ENCODE assay signal across 8 mouse cellular contexts in genomic region chr16:91463836-91464400, GRCm38 (mm10). TPM values are rescaled to one million over a fixed set of nuclear protein-coding genes. Genes with fewer than 3 reads are reported as not detected.
DNase-seq lines count a peak whose midpoint lies in the region; ATAC-seq and TF ChIP-seq lines count a peak whose summit lies in the region.

No protein-coding gene starts in this region.

- H3K27ac ChIP-seq in spleen, adult 2 months (ENCODE audit: insufficient read depth, low read length) = peak overlapping the region; percentile 87
- H3K27ac ChIP-seq in limb, embryonic 14.5 days (replicated peaks; ENCODE audit: low read depth, low read length) = peak overlapping the region; percentile 48; the same call in 1 of the 2 replicates
- H3K27ac ChIP-seq in stomach, embryonic 15.5 days = peak overlapping the region; percentile 52

- no peak for TF ChIP-seq POLR2A in spleen, adult 2 months (IDR thresholded peaks at IDR 0.05; ENCODE audit: low read depth, low read length)
- TF ChIP-seq POLR2A in limb, embryonic 14.5 days (IDR thresholded peaks at IDR 0.05; ENCODE audit: borderline replicate concordance, extremely low read depth, insufficient read depth, insufficient read length) = no peak

- no peaks in the 10 kb centered on the region for H3K27me3 ChIP-seq in spleen, adult 2 months (ENCODE audit: control insufficient read depth, insufficient read depth, low read length)
- H3K27me3 ChIP-seq in limb, embryonic 14.5 days (ENCODE audit: control insufficient read depth, insufficient read depth, low read length) = no peaks in the 10 kb centered on the region
- H3K27me3 ChIP-seq in stomach, embryonic 15.5 days (replicated peaks) = no peaks in the 10 kb centered on the region

- DNase-seq in cerebellum, adult 9-10 months = peak; percentile 12
- DNase-seq in spleen, adult 2 months (ENCODE audit: low read depth in 1 of 2, low spot score in 2 of 2) = no peak
- no peak for DNase-seq in spleen, postnatal 14 days (ENCODE audit: low spot score in 2 of 2)
- no peak for DNase-seq in limb, embryonic 14.5 days (ENCODE audit: low spot score)
- no peak for DNase-seq in adrenal gland, postnatal 4 days (ENCODE audit: low spot score in 2 of 2)
- DNase-seq in lung, postnatal 36 days = no peak

- 62% methylated on average over 4 of the region's 4 CpGs for WGBS in spleen, adult 2 months
- 88% methylated on average over 4 of the region's 4 CpGs for WGBS in limb, embryonic 14.5 days
- WGBS in stomach, embryonic 15.5 days = 83% methylated on average over 4 of the region's 4 CpGs

- peak overlapping the region; percentile 60; the same call in 1 of the 2 replicates for H3K4me3 ChIP-seq in spleen, adult 2 months (ENCODE audit: extremely low read depth, insufficient read depth, insufficient read length)
- H3K4me3 ChIP-seq in limb, embryonic 14.5 days (replicated peaks; ENCODE audit: low read length) = peak overlapping the region; percentile 49
- peak overlapping the region; percentile 63 for H3K4me3 ChIP-seq in stomach, embryonic 15.5 days (replicated peaks)

- H3K9me3 ChIP-seq in limb, embryonic 14.5 days (ENCODE audit: control insufficient read depth, low read length) = no peaks in the 10 kb centered on the region
- no peaks in the 10 kb centered on the region for H3K9me3 ChIP-seq in stomach, embryonic 15.5 days

- H3K36me3 ChIP-seq in spleen, adult 2 months (ENCODE audit: control insufficient read depth, insufficient read depth, low read length) = no peaks in the 10 kb centered on the region
- H3K36me3 ChIP-seq in limb, embryonic 14.5 days (ENCODE audit: control insufficient read depth, insufficient read depth, low read length) = no peaks in the 10 kb centered on the region
- H3K36me3 ChIP-seq in stomach, embryonic 15.5 days = no peaks in the 10 kb centered on the region

- H3K4me1 ChIP-seq in spleen, adult 2 months (ENCODE audit: control insufficient read depth, insufficient read depth, insufficient read length) = peaks cover 20% of the 10 kb centered on the region; the same call in 1 of the 2 replicates
- peaks cover 12% of the 10 kb centered on the region for H3K4me1 ChIP-seq in limb, embryonic 14.5 days (ENCODE audit: control insufficient read depth, insufficient read depth, low read length)
- H3K4me1 ChIP-seq in stomach, embryonic 15.5 days = 0 out of 2 replicates have a peak, but pooled peaks cover 6% of the 10 kb centered on the region

- no peak for ATAC-seq in cerebellum, adult (ENCODE audit: insufficient number of reproducible peaks, low FRiP score, low TSS enrichment)
- ATAC-seq in limb, embryonic 14.5 days (ENCODE audit: low FRiP score, low read depth) = no peak
- ATAC-seq in stomach, embryonic 15.5 days (ENCODE audit: insufficient read depth, low FRiP score, low read depth) = no peak

- no peak for TF ChIP-seq CTCF in spleen, adult 2 months (IDR thresholded peaks at IDR 0.05; ENCODE audit: extremely low read depth, insufficient read depth, insufficient read length, insufficient replicate concordance)

- no peak overlapping the region for H3K9ac ChIP-seq in limb, embryonic 14.5 days (ENCODE audit: low read depth, low read length, severe bottlenecking)
- no peak overlapping the region for H3K9ac ChIP-seq in stomach, embryonic 15.5 days

- peak overlapping the region; percentile 72 for H3K4me2 ChIP-seq in limb, embryonic 14.5 days (replicated peaks; ENCODE audit: low read depth, low read length, severe bottlenecking)
- peak overlapping the region; percentile 97 for H3K4me2 ChIP-seq in stomach, embryonic 15.5 days

RNA-seq across cellular contexts. Expression of gene Ifnar1, which starts 21.1 kb away (rescaled TPM):
- polyA plus RNA-seq in spleen, adult 2 months (2012; rRNA removed) = 22.3 and 25.4 TPM in 2 replicates
- polyA plus RNA-seq in limb, embryonic 14.5 days (2012; rRNA removed) = 45.3 and 45.7 TPM in 2 replicates
- 53.7 and 64.0 TPM in 2 replicates for polyA plus RNA-seq in limb, embryonic 14.5 days (2014; fragmentation: Nextera tagmentation; extraction: Ambion mirVana)
- polyA plus RNA-seq in stomach, embryonic 15.5 days (2015; fragmentation: Nextera tagmentation; extraction: Ambion mirVana) = 48.8 and 49.4 TPM in 2 replicates
- 10 to 100 TPM; 87.7 to 92.9 TPM for total RNA-seq in adrenal gland, postnatal 4 days (2021)

RNA-seq across cellular contexts. Expression of gene Il10rb, which starts 58.0 kb away (rescaled TPM):
- polyA plus RNA-seq in spleen, adult 2 months (2012; rRNA removed) = 40.0 and 43.8 TPM in 2 replicates
- 15.6 and 16.5 TPM in 2 replicates for polyA plus RNA-seq in limb, embryonic 14.5 days (2012; rRNA removed)
- 23.5 and 24.3 TPM in 2 replicates for polyA plus RNA-seq in limb, embryonic 14.5 days (2014; fragmentation: Nextera tagmentation; extraction: Ambion mirVana)
- 45.5 and 53.4 TPM in 2 replicates for polyA plus RNA-seq in stomach, embryonic 15.5 days (2015; fragmentation: Nextera tagmentation; extraction: Ambion mirVana)
- total RNA-seq in adrenal gland, postnatal 4 days (2021) = 100 to 1,000 TPM; 115 to 126 TPM
